Mouse (Mus musculus) mouse embryonic stem cell (cell line): ENCODE data around the gene Uchl5.

Experiments used
- in situ Hi-C, 2 experiments: fragments of 300-500 bp; cut with MboI; formaldehyde crosslinking; loops; 1 replicate in 1 of 2; 3 replicates in 1 of 2; pipeline ENCODE4 v1.14.3; 2019 to 2020; ENCODE audit warnings: low sequenced_read_pairs in 2 of 2, low pct_unique_long_range_greater_than_20kb in 1 of 2, mixed read lengths in 1 of 2; ENCODE audit not compliant: unreplicated experiment in 1 of 2

Uchl5 gene

DNA sequence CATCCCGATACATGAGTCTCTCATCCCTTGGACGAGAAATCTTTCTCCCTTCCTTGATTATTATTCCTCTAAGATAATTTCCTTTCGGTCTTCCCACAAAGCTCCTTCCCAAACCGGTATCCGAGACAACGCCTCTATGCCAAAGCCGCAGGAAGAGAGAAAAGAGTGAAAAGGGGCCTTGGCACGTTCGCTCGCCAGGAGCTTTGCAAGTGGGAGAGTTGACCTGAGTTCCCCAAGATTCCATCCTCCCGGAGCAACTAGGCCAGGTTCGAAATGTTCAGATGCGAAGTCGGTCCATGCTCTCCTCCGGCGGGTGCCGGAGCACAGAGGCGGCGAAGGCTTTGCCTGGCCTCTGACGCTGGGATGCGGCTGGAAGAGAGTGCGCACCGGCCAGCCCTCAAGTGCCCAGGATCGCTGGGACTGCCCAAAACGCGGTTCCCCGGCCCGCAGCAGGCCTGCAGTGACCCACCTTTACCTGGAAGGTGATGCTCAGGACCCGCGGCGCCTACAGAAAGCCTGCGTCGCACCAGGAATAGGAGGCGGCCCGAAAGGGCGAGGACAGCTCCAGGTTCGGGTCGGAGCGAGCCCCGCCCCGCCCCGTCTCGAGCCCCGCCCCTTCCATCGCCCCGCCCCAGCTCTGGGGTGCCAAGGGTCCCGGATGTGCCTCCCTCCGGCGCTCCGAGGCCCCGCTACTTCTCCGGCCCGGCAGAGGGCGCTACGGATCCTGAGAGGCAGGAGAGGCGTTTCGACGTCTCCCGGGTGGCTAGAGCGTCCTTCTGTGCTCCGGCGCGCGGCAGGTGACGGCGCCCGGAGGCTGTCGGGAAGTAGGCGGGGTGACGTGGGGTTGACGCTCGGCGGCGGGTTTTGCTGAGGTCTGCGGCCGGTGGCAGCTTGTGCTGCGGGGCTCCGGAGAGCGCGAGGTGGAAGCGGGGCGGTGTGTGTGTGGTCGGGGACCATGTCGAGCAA lies at the start of gene Uchl5, which contains the start of gene Trove2:
Gene Uchl5 (plus strand): TSS at position 827 of the 966 bp plus-strand sequence.
Gene Trove2 (minus strand): TSS at position 623 of the 966 bp plus-strand sequence.
- in situ Hi-C loops, result loop anchor here in 1 of 2 experiments (5.0 kb wide), 1 partner anchor 34 kb away; no protein-coding TSS in a partner anchor

DNA sequence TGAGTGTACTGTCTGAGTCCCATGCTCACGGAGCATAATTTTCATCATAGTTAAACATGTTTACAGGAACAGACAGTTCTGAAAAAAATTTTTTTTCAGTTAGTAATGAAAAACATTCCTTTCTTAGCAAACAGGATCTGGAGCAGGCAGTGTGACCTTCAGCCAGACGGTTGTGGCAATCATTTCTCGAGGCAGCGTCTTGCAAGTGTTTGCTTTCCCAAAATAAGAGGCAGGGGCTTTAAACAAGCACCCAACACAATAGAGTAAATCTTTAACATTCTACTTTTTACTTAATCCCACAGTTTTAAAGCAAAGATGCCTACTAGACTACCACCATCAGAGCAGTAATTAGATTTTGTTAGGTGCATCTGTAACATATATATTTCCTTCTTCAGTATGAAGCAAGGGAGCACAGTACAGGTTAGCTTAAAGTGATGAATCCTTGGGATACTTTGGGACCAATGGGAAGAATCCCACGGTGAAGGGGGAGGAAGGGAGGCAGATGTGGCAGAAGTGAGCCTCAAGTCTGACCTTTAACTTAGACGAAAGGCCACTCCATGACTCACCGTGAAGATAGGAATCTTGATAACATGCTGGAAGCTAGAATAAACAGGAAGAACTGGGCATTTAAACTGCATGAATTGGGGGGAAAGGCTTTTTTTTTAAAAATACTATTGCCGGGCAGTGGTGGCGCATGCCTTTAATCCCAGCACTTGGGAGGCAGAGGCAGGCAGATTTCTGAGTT lies 49.2 kb upstream of the Uchl5 start:
- in situ Hi-C loops, result no loop called here

DNA sequence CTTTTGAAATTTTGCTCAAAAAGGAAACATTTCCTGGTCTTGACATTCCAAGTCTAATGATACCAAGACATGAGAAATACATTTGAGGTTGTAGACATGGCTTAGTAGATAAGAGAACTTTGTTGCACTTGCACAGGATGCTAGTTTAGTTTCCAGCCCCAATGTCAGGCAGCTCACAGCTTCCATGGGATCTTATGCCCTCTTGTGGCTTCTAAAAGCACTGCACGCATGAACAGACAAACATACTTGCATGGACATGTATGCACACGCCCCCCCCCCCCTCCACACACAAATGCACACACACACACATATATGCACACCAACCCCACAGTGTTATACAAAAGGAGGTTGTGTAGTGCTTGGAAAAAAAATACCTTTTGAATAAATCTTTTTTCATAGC lies 46.2 kb upstream of the Uchl5 start:
- in situ Hi-C loops, result no loop called here

DNA sequence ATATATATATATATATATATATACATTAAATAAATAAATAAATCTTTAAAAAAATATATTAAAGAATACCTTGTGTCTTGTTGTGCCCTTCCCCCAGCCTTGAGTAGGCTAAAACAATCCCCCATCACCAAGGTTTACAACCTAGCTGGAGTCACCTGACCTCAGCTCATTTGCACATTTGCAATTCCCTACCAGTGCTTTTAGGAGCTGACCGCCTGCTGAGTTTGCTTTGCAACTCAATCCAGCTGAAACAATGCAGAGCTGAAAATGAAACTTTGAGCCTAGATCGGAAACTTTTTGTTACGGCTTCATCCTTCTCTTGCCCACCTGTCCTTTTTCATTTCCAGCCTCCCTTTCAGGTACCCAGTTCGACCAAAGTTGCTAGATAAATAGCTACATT lies 45.4 kb upstream of the Uchl5 start:
- in situ Hi-C loops, result no loop called here

DNA sequence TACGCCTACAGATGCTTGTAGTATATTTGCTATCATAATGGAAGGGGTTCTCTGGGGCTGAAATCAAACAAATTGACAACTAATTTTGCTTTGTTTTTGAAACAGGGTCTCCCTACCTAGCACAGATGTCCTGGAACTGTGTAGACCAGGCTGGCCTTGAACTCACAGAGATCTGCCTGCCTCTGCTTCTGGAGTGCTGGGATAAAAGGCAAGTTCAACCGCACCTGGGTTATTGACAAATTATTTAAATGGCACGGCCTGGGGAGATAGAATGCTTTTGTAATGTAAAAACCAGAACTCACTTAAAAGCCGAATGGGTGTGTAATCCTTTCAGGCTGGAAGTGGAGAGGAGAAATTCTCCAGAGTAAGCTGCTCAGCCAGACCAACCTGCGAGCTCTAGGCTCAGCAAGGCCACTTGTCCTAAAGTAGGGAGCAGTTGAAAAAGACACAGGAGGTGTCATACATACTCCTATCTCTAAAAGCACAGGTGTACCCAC lies 43.1 kb upstream of the Uchl5 start:
- in situ Hi-C loops, result no loop called here

DNA sequence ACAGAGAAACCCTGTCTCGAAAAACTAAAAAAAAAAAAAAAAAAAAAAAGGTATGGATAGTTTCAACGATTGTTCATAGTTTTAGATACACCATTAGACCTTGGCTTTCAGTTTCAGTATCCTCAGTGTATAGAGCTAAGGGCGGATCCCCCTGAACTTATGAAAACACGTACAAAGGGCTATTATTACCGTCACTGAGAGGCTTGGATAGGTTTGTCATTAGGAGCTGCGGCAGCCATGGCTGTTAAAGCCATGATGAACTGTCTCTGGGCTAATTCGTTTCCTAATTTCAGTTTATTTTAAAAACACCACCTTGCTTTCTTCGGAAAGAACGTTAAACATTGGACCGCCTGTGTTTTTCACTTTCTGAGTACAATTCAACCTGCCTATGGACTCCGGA lies 38.3 kb upstream of the Uchl5 start:
- in situ Hi-C loops, result no loop called here

DNA sequence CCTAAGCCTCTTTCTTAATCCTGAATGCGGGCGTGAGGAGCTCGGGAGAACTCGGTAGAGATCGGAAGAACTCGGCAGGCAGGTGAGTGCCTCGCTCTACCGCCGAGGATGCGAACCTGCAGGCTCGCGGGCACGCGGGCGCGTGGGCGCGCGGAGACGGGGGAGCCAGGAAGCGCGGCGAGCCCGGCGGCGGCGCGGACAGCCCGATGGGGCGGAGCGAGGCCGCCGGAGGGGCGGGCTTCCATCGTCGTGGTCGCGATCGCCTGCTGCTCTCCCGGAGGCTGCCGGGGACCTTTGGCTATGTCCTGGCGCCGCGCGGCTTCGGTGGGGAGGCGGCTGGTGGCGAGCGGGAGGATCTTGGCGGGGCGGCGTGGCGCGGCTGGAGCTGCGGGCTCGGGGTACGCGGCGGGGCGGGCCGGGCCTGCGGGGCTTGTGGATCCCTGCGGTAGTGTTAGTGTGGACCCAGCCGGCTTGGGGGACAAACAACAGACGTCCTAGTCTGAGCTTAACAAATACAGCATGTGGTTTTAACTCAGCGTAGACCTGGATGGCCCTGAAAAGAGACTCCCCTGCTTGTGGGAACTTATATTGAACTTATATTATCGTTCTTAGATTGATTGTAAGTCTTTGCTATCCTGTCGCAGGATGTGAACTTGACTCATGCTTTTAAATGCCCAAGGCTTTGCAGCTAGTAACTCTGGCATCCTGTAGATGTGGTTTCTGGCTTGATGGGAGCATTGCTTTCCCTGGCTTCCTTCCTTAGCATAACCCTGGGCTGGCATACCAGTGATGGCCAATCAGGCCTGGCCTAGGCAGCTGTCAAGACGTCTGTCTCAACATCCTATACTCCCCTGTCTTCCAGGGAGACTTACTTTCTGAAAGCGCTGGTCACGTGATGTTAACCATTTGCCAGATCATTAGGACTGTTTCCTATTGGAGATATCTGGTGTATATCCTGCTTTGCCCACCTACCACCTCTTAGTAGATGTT lies 37.4 kb upstream of the Uchl5 start:
- in situ Hi-C loops, result loop anchor here in 1 of 2 experiments (5.0 kb wide), 1 partner anchor 38 kb away; the partner anchor contains the start of genes Trove2 and Uchl5

DNA sequence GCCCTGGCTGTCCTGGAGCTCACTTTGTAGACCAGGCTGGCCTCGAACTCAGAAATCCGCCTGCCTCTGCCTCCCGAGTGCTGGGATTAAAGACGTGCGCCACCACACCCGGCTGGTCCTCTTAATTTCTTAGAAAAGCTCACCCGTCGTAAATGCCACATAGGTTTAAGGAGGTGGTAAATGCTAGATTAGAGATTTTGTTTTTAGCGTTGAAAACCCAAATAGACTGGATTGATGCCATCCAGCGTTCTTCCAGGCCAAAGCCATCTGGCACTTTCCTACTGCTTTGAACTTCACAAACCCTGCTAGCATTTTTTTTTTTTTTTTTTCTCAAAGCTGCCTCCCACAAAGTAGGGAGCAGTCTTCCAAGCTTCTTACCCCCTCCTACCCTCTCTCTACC lies 36.5 kb upstream of the Uchl5 start:
- in situ Hi-C loops, result loop anchor here in 1 of 2 experiments (5.0 kb wide), 1 partner anchor 37 kb away; the partner anchor contains the start of genes Trove2 and Uchl5

DNA sequence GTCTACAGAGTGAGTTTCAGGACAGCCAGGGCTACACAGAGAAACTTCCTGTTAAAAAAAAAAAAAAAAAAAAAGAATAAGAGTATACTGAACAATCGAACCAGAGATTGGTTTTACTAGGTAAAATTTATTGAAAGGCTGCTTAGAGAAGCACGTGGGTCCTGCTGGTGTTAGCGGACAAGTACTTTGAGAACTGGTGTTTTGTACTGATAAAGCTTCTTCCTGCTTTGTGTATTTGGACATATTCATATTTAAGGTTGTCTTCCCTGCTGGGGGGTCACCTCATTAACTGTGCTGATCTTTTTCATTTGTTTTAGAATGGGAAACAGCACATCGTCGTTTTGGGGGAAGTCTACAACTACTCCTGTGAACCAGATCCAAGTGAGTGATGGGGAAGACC lies 35.7 kb upstream of the Uchl5 start:
- in situ Hi-C loops, result loop anchor here in 1 of 2 experiments (5.0 kb wide), 1 partner anchor 36 kb away; the partner anchor contains the start of genes Trove2 and Uchl5

DNA sequence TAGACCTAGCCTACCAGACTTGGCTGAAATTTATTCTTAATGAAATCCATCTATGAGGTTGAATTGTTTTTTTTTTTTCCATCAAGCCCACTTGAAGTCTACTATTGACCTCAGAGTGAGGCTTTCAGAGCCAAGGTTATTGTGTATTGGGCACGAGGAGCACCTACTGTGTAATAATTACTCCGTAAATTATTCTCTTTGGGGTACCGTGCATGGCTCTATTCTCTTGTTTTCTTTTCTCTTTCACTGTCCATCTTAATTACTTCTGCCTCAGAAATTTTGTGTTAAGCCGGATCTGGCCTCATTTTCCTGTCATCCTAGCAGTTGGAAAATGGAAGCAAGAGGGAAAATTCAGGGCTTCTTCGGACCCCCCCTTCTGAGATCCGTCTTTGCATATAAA lies 34.9 kb upstream of the Uchl5 start:
- in situ Hi-C loops, result loop anchor here in 1 of 2 experiments (5.0 kb wide), 1 partner anchor 35 kb away; the partner anchor contains the start of genes Trove2 and Uchl5

DNA sequence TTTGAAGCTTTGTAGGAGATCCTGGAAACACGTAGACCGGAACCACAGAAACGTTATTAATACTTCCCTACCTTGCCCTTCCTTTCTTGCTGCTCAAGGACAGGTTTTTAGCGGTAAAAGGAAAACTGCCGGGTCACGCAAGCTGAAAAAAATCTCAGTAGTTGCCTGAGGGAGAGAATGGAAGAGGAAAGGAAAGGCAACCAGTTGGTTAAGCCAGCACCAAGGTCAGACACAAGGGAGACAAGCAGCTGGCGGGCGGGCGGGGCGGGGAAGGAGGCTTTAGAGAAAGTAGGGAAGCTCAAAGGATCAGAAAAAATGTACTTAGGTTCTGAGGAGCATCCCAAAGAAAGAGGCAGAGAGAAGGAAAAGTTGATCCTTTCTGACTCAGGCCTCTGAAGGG lies 31.2 kb upstream of the Uchl5 start:
- in situ Hi-C loops, result no loop called here

DNA sequence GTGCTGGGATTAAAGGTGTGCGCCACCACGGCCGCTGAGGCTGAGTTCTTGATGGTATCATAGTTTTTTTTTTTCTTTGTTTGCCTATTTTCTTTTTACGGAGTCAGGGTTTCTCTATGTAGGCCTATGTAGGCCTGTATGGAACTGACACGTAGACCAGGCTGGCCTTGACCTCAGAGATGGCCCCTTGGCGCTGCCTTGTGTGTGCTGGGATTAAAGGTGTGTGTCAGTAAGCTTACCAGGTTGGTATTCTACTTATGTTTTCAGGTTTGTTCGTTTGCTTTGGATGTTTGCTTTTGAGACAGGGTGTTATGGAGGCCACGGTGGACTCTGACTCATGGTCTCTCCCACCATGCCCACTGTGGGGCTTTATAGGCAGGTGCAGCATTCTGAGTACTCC lies 14.9 kb upstream of the Uchl5 start:
- in situ Hi-C loops, result no loop called here

DNA sequence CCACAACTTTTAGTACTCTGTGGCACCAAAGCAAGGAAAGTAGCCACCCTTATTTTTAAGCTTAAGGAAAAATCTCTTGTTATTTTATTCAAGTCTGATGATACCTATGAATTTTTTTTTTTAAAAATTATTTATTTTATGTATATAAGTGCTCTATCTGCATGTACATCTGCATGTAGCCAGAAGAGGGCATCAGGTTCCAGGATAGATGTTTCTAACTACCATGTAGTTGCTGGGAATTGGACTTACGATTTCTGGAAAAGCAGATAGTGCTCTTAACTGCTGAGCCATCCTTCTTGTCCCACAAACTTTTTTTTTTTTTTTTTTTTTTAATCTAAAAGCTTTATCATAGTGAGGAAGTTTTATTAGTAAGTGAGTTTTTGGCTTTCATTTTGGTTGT lies 12.6 kb upstream of the Uchl5 start:
- in situ Hi-C loops, result no loop called here

DNA sequence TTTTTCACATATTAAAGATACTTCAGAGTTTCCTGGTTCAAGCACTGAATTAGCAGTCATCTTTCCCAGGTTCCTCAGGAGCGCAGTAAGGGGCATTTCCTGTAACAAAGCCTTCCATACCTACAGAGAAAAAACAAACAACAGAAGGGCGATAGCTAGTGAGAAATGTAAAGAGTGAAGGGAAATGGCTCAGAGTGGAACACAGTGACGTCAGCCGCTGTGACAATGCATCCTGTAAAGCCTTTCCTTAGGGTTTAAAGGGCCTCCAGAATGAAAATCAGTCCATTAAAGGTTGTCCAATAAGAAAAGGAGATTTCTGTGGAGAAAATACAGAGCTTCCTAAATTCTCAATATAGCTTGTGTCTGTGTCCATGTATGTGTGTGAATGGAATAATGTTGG lies 11.3 kb upstream of the Uchl5 start:
- in situ Hi-C loops, result no loop called here

DNA sequence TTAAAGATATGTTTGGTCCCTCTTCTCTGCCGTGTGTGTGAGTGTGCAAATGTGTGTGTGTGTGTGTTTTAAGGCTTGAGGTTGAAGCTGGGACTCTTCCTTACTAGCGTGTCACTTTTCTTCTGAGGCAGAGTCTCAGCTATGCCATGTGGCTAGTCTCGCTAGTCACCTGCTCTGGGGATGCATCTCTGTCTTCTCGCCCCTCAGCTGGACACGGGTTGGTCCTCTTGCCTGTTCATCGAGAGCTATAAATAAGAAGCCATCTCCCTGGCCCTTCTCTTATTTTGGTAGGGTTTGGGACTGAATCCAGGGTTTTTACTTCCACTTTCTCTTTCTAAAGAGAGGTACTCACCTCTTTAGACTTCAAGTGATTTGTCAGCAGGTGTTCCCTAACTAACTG lies 10.8 kb upstream of the Uchl5 start:
- in situ Hi-C loops, result no loop called here

DNA sequence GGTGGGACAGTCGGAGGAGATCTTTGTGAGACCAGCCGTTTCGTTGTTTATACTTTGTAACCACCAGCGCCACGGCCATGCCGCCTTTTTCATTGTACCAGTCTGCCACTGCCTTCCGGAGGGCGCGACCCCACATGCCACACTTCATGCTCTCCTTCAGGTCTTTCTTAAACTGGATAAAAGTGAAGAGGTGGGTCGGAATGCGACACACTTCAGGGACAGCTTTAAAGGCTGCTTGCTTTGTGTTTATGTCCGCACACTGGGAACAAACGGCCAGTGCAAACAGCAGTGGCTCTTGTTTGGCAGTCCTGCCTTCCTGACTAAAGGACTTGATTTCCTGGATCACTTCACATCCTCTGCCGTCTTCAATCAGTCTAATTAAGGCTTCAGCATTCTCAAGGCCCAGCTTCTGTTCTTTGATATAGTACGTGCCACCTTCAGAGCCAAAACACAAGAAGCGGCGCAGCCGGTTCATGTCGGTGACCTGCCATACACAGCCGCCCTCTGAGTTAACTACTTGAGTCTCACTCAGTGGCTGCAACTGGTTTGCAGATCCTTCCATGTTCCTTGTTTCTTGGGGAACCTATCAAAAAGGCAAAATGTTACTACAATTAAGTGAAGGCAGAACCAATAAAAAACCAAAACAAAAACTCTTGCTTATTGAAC lies 6.5 kb upstream of the Uchl5 start:
- in situ Hi-C loops, result no loop called here

DNA sequence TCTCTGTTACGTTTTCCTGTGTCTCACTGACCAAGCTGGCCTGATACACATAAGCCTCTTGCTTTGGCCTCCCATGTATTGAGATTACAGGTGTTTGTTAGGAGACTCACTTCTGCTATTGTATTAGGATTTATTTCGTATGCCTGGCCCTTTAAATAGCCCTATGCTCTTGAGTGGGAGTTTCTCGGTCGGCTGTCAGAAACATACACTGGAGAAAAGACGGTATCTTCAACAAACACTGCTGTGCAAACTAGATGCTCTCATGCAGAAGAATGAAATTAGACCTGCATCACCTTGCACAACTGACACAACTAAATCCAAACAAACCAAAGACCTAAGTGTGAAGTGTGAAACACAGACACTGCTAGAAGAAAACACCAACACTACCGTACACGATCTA lies 4.0 kb upstream of the Uchl5 start:
- in situ Hi-C loops, result no loop called here
